Mouse (Mus musculus): Measurements from ENCODE around the gene Mcm3ap. TPM values are rescaled to one million over a fixed set of nuclear protein-coding genes. Genes with fewer than 3 reads are reported as not detected.

The Mcm3ap gene
- 10.4 and 11.8 TPM in 2 replicates for polyA plus RNA-seq (2012; rRNA removed)

DNA sequence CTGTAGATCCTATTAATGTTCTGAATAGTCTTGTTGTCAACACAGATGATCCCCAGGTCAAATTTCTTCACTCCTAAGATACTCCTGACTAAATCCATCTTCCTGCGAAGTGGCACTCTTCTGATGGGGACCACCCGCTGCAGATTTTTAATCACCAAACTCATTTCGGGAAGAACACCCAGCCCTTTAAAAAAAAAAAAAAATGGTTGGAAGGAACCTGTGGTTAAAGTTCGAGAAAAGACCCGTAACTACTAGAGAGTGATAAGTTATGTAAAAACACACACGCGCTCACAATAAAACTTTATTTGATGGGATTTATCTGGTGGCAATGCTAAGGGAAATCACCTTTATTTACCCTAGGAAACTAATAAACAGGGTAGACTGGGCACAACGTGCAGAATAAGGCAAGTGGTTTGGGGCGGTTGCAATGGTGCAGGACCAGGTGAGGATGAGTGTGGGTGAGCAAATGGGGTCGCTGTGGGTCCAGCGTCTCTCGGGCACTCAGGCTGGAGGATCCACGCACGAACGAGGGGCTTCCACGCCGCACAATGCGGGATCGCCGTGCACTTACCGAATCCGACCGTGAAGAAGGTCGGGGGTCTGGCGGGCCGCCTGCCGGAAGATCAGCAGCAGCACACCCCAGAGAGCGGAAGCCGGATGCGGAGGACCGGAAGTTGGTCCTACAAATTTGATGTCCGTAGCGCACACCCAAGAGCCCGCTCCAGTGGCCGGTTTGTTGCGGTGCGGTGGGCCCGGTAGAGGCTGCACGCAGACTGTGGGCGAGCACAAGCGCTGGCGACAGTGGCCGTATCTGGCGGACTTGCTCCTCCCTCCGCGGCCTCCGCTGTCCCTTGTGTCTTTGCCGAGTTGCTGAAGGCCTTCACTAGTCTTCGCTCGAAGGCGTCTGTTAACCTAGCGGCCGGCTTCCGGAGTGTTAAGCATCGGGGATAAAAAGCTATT is at the start of gene Mcm3ap, which contains the start of gene Ybey:
Gene Mcm3ap (plus strand): TSS at position 725 of the 960 bp plus-strand sequence.
Gene Ybey (minus strand): TSS at position 912 of the 960 bp plus-strand sequence.

DNA sequence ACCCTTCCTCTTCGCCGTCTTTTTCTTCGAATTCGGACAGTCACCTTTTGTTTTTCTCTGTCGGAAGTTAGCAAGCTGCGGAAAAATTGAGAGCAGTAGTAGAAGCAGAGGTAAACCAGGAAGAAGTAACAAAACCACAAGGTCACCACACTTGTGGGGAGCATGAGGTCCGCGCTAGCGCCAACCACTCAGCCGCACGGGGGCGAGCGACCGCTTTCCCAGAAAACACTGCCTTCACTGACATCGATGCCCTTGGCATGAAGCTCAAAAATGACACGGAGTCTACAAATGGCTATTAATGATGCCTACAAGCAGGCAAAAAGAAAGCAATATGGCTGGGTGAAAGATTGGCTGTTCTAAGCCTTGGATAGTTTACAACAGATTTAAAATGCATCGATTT is 28.4 kb upstream of the Mcm3ap start, which contains the start of gene AC141477.1:
Gene AC141477.1 (minus strand): TSS at position 164 of the 400 bp plus-strand sequence.

DNA sequence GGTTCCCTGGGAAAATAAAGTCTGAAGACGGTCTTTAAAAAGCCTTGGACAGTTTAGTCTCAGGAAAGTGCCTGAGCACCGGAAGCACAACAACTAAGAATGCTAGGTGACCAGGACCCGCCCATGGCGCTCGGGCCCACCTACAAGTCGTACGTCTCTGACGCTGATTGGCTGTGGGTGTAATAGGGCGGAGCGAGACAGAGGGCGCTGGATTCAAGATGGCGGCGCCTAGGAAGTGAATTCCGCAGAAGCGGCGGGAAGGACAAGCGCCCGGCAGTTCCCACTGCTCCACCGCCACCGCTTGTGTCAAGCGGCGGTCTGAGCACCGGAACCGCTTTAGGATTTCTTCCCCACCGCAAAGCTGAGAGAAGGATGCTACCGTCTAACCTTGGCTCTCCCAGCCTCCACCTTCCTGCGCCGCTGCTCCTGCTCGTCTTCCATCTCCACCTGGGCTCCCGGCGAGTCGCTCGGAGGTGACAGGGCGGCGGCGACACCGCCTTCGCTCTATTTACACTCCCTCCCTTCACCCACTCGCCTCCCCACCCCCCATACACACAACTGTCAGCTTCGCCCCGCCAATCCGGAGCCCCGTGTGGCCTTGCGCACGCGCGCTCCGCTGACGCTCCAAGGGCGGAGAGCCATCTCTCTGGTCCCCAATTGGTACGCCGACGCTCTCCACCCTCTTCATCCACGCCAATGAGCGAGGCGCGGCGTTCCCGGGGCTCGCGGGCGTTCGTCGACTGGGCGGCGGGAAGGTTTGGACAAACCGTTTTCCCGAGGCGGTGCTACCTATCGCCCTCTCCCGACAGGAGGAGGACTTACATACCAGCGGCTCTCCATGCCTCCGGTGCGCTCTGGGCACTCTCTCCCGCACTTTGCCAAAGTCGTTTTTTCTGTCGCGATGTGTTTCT is 26.3 kb upstream of the Mcm3ap start, which contains the start of gene Pcnt:
Gene Pcnt (minus strand): TSS at position 609 of the 911 bp plus-strand sequence.

DNA sequence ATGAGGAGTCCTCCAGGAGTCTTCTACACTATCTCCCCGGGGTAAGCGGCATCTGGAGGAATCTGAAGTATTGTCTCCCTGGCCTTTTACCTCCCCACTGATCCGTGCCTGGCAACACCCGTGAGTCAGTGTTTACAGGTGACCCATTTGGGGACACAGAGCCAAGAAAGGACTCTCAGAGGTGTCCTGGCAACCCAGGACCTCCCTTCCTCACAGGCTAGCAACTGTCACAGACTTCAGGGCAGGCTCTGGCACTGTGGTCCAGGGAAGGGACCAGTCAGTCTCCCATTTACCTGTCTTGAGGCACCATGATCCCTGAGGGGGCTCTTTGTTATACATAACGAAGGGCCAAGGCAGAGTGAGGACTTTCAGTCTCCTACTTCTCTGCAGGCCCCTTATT is 19.9 kb upstream of the Mcm3ap start, which contains the start of gene 2610028H24Rik:
Gene 2610028H24Rik (plus strand): TSS at position 231 of the 400 bp plus-strand sequence.

DNA sequence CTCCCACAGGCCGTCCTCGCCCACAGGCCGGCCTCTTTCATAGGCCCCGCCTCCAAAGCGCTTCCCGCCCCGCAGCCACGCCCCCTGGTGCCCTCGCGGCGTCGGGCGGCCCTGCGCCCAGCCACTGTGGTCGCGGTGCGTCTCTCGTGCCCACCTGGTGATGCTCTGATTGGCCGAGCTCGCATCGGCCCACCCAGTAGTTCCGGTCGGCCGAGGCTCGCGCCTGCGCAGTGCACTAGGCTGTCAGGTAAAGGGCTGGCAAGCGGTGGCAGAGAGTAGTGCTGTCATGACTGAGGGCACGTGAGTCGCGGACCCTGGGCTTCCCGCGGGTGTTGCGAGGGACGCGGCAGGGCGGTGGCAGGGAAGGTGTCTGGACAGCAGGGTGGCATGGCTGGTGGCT is 62.6 kb downstream of the Mcm3ap start, which contains the start of gene Lss:
Gene Lss (plus strand): TSS at position 214 of the 400 bp plus-strand sequence.

DNA sequence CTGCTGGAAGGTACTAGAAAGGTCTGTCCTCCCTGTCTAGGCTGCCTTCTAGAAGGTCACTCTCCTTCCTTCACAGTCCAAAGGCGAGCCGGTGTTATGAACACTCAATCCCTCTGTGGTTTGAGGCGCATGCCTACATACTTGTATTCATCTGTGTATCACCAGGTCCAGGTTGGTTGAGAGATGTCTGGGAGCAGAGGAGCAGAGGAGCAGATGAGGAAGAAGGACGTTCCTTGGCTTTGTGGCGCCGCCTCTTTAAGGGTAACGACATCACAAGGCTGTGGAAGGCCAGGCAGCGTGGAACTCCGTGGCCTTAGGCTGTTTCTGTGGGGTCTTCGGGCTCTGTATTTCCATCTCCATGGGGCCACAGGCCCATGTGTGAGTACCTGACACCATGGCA is 93.2 kb downstream of the Mcm3ap start, which contains the start of gene Spatc1l:
Gene Spatc1l (plus strand): TSS at position 301 of the 400 bp plus-strand sequence.

Other genes starting within 250 kb of the Mcm3ap start
- 3.7 and 4.1 TPM in 2 replicates for gene Prmt2, start 231.1 kb upstream of the Mcm3ap start, polyA plus RNA-seq (2012; rRNA removed)
- 0.31 and 0.58 TPM in 2 replicates for gene S100b, start 215.1 kb upstream of the Mcm3ap start, polyA plus RNA-seq (2012; rRNA removed)
- gene Dip2a, start 123.6 kb upstream of the Mcm3ap start, polyA plus RNA-seq (2012; rRNA removed): 2.3 and 2.4 TPM in 2 replicates
- gene AC141477.1, start 28.5 kb upstream of the Mcm3ap start, polyA plus RNA-seq (2012; rRNA removed): not detected in 2 replicates
- gene Pcnt, start 26.1 kb upstream of the Mcm3ap start, polyA plus RNA-seq (2012; rRNA removed): 9.6 and 11.9 TPM in 2 replicates
- gene 2610028H24Rik, start 19.8 kb upstream of the Mcm3ap start, polyA plus RNA-seq (2012; rRNA removed): not detected in 2 replicates
- gene Ybey, start 187 bp downstream of the Mcm3ap start, polyA plus RNA-seq (2012; rRNA removed): 1.00 and 1.0 TPM in 2 replicates
- gene Lss, start 62.7 kb downstream of the Mcm3ap start, polyA plus RNA-seq (2012; rRNA removed): 76.3 and 92.5 TPM in 2 replicates
- 0.10 and 0.14 TPM in 2 replicates for gene Spatc1l, start 93.3 kb downstream of the Mcm3ap start, polyA plus RNA-seq (2012; rRNA removed)
- gene Ftcd, start 106.7 kb downstream of the Mcm3ap start, polyA plus RNA-seq (2012; rRNA removed): 127 and 138 TPM in 2 replicates
- gene Col6a2, start 154.7 kb downstream of the Mcm3ap start, polyA plus RNA-seq (2012; rRNA removed): 6.8 and 9.4 TPM in 2 replicates

Data from liver, embryonic 18 days (tissue).